Mouse (Mus musculus) cerebellum, adult 9-11 months (tissue): ENCODE results near the gene Pknox2.

Source experiments
- DNase-seq: peaks from one replicate; pipeline ENCODE4 v3.0.0; 2022

The Pknox2 gene

DNA sequence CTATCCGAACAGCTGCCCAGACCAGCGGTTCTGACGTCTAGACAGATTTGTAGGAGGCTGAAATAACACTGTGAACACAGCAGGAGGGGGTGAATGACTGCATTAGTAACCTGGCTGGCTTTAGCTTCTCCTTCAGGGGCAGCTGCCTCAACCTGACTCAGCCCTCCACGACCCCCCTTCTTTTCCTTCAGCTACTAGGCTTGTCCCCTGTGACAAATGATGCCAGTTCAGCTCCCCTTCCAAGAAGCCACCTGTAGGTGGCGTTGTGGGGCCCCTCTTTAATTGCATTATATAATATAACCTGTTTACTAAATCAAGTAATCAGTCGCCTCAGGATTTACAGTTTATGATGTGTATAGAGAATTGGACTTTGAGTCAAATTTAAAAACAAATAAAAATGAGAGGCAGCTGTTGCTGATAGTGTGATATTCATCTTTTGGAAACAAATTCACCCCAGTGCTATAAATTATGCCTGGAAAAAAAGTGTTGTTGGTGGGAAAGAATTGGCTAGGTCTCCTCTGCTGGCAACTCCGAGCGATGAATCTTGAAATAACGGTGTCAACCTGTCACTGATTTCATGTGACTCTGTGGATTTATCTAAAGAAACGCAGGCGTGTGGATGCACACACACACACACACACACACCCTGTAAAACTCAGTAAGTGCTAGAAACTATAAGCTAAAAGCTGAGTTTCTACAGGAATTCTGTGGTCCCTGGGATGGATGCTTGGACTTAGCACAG lies 173.6 kb downstream of the Pknox2 start:
- peak; percentile 75 for DNase-seq

- DNase-seq = no peak
Observed at GRCm38 (mm10) chr9:36972089-36972488, 175.1 kb downstream of the Pknox2 start.

DNA sequence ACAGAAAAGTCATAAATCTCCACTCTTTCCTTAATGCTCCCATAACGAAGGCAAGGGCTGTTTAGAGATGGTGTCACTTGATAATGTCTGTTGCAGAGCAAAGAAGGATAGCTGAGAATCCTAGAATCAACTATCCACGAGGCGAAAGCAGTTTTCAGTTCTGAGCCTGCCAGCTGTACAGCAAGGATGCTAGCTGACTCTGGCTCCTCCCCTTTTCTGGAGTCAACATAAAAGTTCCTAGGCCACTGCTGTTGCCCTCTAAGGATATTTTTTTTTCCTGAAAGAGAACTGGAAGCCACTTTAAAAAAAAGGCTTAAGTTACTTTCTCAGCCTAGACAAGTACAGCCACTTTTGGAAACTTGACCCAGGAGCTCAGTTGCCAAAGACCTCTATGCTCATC lies 176.1 kb downstream of the Pknox2 start:
- no peak for DNase-seq

DNA sequence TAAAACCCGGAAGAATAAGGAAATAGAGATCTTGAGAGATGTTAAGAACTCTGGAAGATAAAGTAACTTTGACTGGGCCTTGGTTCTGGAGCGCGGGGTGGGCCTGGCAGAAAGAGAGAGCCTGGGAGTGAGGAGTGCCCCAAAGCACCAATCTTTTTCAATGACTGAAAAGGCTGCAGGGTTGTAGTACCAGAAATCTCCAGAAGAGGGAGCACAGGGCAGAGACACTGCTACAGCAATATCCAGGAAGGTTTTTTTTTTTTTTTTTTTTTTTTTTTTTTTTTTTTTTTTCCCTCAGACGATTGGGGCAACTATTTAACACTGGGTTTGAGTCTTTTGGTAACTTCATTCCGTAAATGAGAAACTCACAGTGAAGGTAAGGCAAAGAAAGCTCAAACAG lies 176.6 kb downstream of the Pknox2 start:
- peak; percentile 81 for DNase-seq

- no peak for DNase-seq
Observed at GRCm38 (mm10) chr9:36969131-36969530, 178.1 kb downstream of the Pknox2 start.

- DNase-seq = no peak
Observed at GRCm38 (mm10) chr9:36968713-36969112, 178.5 kb downstream of the Pknox2 start.

DNA sequence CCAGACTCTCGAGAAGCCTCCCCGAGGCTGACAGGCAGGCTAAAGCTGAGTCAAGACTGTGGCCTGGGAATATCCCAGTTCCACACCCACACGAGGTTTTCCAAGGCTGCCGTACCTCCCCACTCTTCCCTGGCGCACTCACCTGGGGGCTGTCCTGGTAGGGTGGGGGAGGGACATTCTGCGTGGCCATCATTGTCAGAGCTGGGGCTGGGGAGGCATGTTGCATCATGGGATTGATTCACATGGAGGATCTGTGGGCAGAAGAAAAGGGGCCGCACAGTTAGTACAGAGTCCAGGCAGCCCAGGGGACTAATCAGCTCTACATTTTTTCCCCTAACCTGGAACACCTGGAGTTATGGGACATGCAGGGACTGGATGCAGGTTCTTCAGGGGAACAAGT lies 179.0 kb downstream of the Pknox2 start:
- DNase-seq = no peak

- no peak for DNase-seq
Observed at GRCm38 (mm10) chr9:36965720-36966119, 181.5 kb downstream of the Pknox2 start.

- no peak for DNase-seq
Observed at GRCm38 (mm10) chr9:36964230-36964629, 183.0 kb downstream of the Pknox2 start.

DNA sequence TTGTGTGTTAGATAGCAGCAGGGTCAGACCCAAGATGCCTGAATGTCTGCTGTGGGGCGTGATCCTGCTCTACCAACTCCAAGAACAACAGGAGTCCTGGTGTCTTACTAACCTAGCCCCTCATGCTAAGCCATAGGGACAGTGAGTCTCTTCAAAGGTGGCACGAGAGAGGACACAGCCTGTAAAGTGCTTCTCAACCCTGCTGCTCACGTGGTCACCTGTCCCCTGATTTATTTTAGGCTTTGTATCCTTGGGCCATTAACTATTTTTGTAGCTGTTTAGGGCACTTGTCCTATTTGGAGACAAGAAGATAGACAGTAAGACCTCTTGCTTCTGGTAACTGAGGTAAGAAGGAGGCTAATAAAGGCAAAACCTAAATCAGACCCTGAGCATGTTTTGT lies 183.7 kb downstream of the Pknox2 start:
- no peak for DNase-seq

- no peak for DNase-seq
Observed at GRCm38 (mm10) chr9:36961874-36962273, 185.3 kb downstream of the Pknox2 start.

GRCm38 (mm10) chr9:36961153-36961552 lies 186.1 kb downstream of the Pknox2 start:
- DNase-seq = no peak

- DNase-seq = no peak
Observed at GRCm38 (mm10) chr9:36951133-36951484, 196.1 kb downstream of the Pknox2 start.

GRCm38 (mm10) chr9:36950271-36951132 lies 196.7 kb downstream of the Pknox2 start:
- DNase-seq = no peak

- no peak for DNase-seq
Observed at GRCm38 (mm10) chr9:36948181-36948580, 199.0 kb downstream of the Pknox2 start.

- no peak for DNase-seq
Observed at GRCm38 (mm10) chr9:36947056-36947694, 200.0 kb downstream of the Pknox2 start.

DNA sequence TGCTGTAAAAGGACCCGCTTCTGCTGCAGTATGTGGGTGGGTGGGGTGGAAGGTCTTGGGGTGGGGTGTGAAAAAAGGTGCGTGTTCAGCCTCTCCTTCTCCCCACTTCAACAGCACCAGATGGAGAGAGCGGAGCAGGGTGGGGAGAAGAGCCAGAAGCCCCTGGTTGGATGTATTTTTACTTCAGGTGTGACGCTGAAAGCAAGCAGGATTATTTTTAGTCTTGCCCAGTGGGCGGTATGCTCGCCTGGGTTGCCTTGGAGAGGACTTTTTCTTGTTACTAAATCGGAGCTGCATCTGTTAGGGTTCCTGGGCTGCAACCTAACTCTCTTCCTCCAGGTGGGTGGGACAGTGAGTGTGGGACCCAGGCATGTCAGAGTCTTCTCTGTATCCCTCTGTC lies 202.4 kb downstream of the Pknox2 start:
- peak; percentile 58 for DNase-seq

- peak; percentile 42 for DNase-seq
Observed at GRCm38 (mm10) chr9:36942561-36942960, 204.6 kb downstream of the Pknox2 start.

DNA sequence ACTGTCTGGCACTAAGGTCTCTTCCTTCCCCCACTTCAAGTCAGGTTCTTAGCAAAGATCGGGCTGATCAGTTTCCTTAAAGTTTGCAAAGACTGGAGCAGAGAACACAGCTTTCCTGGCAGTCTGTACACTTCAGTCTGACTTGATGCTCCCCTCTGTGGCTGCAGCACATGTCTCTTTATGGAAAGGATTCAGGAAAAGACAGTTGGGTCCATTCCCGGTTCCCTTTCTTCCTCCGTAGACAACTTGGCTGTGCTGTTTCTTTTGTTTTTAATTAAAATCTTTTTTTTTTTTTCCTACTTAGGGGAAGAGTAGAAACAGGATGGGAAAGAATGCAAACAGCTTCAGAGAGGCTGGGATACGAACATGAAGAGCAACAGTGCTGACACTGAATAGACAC lies 205.1 kb downstream of the Pknox2 start:
- DNase-seq = no peak

- DNase-seq = peak; percentile 26
Observed at GRCm38 (mm10) chr9:36941565-36941964, 205.6 kb downstream of the Pknox2 start.

- DNase-seq = no peak
Observed at GRCm38 (mm10) chr9:36938601-36939078, 208.6 kb downstream of the Pknox2 start.

DNA sequence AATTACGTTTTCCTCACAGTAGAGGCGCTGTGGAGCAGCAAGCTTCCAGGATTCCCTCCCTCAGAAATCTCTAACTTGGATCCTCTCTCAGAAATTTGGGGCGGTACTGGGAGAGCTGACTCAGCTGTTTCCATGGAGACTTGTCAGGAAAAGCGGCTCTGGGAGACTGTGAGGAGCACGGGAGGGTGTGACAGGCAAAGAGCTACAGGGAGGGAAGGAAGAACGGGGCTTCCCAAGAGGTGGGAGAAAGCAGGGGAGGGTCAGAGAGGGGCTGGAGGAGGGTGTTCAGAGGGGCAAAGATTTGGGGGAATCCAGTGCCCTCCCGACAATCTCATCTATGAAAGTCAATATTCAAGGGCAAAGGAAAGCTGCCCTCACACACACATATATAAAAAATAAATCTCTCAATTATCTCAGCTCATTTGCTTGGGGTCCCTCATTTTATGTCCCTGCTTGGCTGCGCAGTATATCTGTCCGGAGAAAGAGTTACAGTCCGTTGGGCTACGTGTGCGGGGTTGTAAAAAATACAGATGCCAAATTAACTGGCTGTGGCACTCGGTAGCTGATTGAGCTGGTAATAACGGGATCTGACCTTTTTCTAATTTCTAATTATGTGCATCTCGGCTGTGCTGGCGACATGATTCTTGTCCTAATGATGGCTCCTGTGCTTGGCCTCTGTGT lies 213.3 kb downstream of the Pknox2 start:
- peak; percentile 60 for DNase-seq
